Mouse (Mus musculus) lung, embryonic 14.5 days (tissue): ENCODE data around the gene Rhob. TPM values are rescaled to one million over a fixed set of nuclear protein-coding genes. Genes with fewer than 3 reads are reported as not detected.

Experiments used
- ATAC-seq: fragments of 200-750 bp; cut with Nextera tagmentation; 2 replicates; pipeline ENCODE4 v1.8.0; 2017; ENCODE audit warnings: mild to moderate bottlenecking, moderate TSS enrichment, moderate library complexity; ENCODE audit not compliant: insufficient read depth
- DNase-seq: peaks from one replicate; pipeline ENCODE4 v3.0.0-alpha.2; 2015
- H3K27ac ChIP-seq: fragments of 300-500 bp; sonication (generic); 2 replicates; pipeline ENCODE4 v1.5.1; 2014; ENCODE audit warnings: low read depth, mild to moderate bottlenecking, moderate library complexity
- H3K27me3 ChIP-seq: fragments of 300-500 bp; sonication (generic); 2 replicates; pipeline ENCODE4 v1.6.1; 2014; ENCODE audit warnings: low read length, control low read depth; ENCODE audit not compliant: insufficient read depth
- H3K36me3 ChIP-seq: fragments of 300-500 bp; sonication (generic); 2 replicates; pipeline ENCODE4 v1.6.1; 2014; ENCODE audit warnings: control low read depth; ENCODE audit not compliant: insufficient read depth
- H3K4me1 ChIP-seq: fragments of 300-500 bp; sonication (generic); 2 replicates; pipeline ENCODE4 v1.6.1; 2014; ENCODE audit warnings: antibody characterized with exemption, control low read depth; ENCODE audit not compliant: insufficient read depth
- H3K4me2 ChIP-seq: fragments of 300-500 bp; sonication (generic); 2 replicates; pipeline ENCODE4 v1.6.1; 2014; ENCODE audit warnings: mild to moderate bottlenecking
- H3K4me3 ChIP-seq: fragments of 300-500 bp; sonication (generic); 2 replicates; pipeline ENCODE4 v1.5.1; 2014; ENCODE audit warnings: low read depth, low read length
- H3K9ac ChIP-seq: fragments of 300-500 bp; sonication (generic); 2 replicates; pipeline ENCODE4 v1.6.1; 2014
- H3K9me3 ChIP-seq: fragments of 300-500 bp; sonication (generic); 2 replicates; pipeline ENCODE4 v1.6.1; 2016; ENCODE audit warnings: low read depth, low read length, control low read depth
- CTCF ChIP-seq: IDR thresholded peaks from 2 replicates; pipeline ENCODE4 v1.5.1; 2016; ENCODE audit warnings: antibody characterized with exemption, low read depth
- WGBS: fragments of 180-500 bp; shearing (Covaris S2); extraction: QIAGEN DNeasy Blood & Tissue Kit; methylation state at CpG from one replicate; pipeline ENCODE4 v1.1.7; 2014; 5-methylcytosine and 5-hydroxymethylcytosine counted together
- polyA plus RNA-seq: library from polyadenylated mRNA; unstranded; fragments of >200 nt; fragmentation: Nextera tagmentation; extraction: Ambion mirVana; gene quantifications from 2 replicates; pipeline ENCODE4 v1.2.1, GENCODE M21; 2014

Gene Rhob
- polyA plus RNA-seq, 1 experiment from 2014 or later, result 66.5 TPM

DNA sequence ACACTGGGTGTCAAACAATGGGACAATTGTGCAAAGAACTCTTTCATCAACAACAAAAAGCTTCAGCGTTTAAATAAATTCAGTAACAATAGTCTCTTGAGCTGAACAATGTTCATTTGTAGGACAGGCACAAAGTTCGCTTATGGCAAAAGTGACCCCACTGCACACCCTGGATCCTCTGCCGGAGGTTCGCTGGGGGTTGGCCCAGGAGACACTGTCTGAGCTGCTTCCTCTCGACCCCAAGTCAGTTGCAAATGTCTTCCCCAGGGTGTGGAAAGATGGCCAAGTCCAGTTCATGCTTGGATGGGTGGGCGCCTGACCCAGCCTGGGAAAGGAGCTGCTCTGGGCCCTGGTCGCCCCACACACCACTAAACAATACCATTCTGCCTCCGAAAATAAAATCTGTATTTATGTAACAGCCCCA, 1.6 kb downstream of the Rhob start:
- Histone ChIP-seq H3K27me3 (no peaks in the 10 kb centered on the region), H3K9ac (peak overlapping the region; percentile 98), H3K9me3 (no peaks in the 10 kb centered on the region), H3K4me3 (peak overlapping the region; percentile 89), H3K4me1 (peaks cover 22% of the 10 kb centered on the region), H3K4me2 (peak overlapping the region; percentile 88), H3K27ac (peak overlapping the region; percentile 100), H3K36me3 (no peaks in the 10 kb centered on the region)
- TF ChIP-seq CTCF, result no peak
- ATAC-seq, result no peak
- peak; percentile 52 for DNase-seq
- 9% methylated on average over 8 of the region's 8 CpGs for WGBS

- Histone ChIP-seq H3K27me3 (no peaks in the 10 kb centered on the region), H3K36me3 (no peaks in the 10 kb centered on the region), H3K4me1 (peaks cover 22% of the 10 kb centered on the region), H3K9me3 (no peaks in the 10 kb centered on the region), H3K4me3 (peak overlapping the region; percentile 89), H3K27ac (peak overlapping the region; percentile 32; the same call in 1 of the 2 replicates), H3K9ac (peak overlapping the region; percentile 11; the same call in 1 of the 2 replicates), H3K4me2 (peak overlapping the region; percentile 88)
- 6% methylated on average over 2 of the region's 2 CpGs for WGBS
- ATAC-seq (no peak), DNase-seq (no peak)
- no peak for TF ChIP-seq CTCF
Observed at GRCm38 (mm10) chr12:8497314-8497706, 2.5 kb downstream of the Rhob start.

DNA sequence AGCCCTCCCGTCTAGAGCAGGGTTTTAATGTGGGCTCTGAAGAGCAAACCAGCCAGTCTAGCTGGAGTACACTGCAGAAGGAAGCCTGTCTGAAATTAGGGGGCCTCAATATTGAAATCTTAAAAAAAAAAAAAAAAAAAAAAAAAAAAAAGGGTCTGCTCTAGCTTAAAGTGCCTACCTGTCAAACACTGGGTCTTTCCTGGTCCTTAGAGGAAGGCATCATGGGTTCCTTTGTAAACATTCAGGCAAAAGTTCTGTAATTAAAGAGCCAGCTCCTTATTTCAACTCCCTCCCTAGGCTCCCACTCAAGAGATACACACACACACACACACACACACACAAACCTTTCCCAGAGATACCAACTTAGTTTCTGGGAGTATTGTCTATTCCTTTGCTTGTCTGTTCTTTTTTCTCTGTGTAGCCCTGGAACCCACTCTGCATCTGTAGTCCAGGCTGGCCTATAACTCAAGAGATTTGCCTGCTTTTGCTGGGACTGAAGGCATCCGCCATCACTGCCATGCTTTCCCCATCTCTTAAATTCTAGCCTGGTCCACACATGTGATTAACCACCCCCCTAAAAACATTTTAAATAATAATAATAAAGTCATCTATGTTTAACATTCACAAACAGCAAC, 3.0 kb downstream of the Rhob start:
- Histone ChIP-seq H3K9ac (no peak overlapping the region), H3K4me3 (peak overlapping the region; percentile 89; the same call in 1 of the 2 replicates), H3K4me1 (peaks cover 26% of the 10 kb centered on the region), H3K4me2 (peak overlapping the region; percentile 88), H3K27me3 (no peaks in the 10 kb centered on the region), H3K27ac (peak overlapping the region; percentile 91; the same call in 1 of the 2 replicates), H3K9me3 (no peaks in the 10 kb centered on the region), H3K36me3 (no peaks in the 10 kb centered on the region)
- TF ChIP-seq CTCF, result no peak
- DNase-seq (no peak), ATAC-seq (no peak)
- 46% methylated on average over 2 of the region's 2 CpGs for WGBS

- Histone ChIP-seq H3K4me3 (0 out of 2 replicates have a peak overlapping the region, but pooled peaks have one; percentile 89), H3K4me1 (peaks cover 28% of the 10 kb centered on the region), H3K27ac (peak overlapping the region; percentile 91), H3K9ac (no peak overlapping the region; the same call in 1 of the 2 replicates), H3K27me3 (no peaks in the 10 kb centered on the region), H3K36me3 (no peaks in the 10 kb centered on the region), H3K9me3 (no peaks in the 10 kb centered on the region), H3K4me2 (peak overlapping the region; percentile 88)
- 10% methylated on average over 15 of the region's 15 CpGs for WGBS
- DNase-seq (peak; percentile 75), ATAC-seq (no peak)
- TF ChIP-seq CTCF, result no peak
Observed at GRCm38 (mm10) chr12:8495881-8496678, 3.7 kb downstream of the Rhob start.

- DNase-seq (no peak), ATAC-seq (no peak)
- no peak overlapping the region for H3K4me3 ChIP-seq
- no peaks in the 10 kb centered on the region for H3K36me3 ChIP-seq
- H3K9ac ChIP-seq, result no peak overlapping the region
- WGBS, result 52% methylated on average over 3 of the region's 3 CpGs
- no peak overlapping the region for H3K27ac ChIP-seq
- H3K4me2 ChIP-seq, result no peak overlapping the region
- TF ChIP-seq CTCF, result no peak
- H3K27me3 ChIP-seq, result no peaks in the 10 kb centered on the region
- H3K4me1 ChIP-seq, result peaks cover 23% of the 10 kb centered on the region
- H3K9me3 ChIP-seq, result no peaks in the 10 kb centered on the region
Observed at GRCm38 (mm10) chr12:8494675-8495074, 5.1 kb downstream of the Rhob start.

DNA sequence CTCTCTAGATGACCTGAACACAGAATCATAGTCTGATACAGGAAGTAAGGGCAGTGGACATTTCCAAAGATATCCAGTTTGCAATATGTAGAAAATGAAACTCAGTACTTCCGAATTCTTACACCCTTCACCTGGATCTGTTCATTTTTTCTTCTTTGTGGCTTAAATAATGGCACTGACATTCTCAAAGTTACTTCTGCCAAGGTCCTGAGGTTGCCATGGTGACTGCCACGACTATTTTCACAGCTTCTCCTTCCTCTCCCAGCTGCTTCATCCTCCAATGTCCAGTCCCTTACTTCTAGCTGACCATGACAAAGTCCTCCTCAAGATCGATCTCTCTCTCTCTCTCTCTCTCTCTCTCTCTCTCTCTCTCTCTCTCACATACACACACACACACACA, 6.4 kb downstream of the Rhob start:
- H3K9me3 ChIP-seq, result no peaks in the 10 kb centered on the region
- H3K4me2 ChIP-seq, result no peak overlapping the region
- no peaks in the 10 kb centered on the region for H3K36me3 ChIP-seq
- H3K4me3 ChIP-seq, result no peak overlapping the region
- ATAC-seq, result no peak
- peaks cover 30% of the 10 kb centered on the region for H3K4me1 ChIP-seq
- no peak for DNase-seq
- no peak overlapping the region for H3K27ac ChIP-seq
- H3K27me3 ChIP-seq, result no peaks in the 10 kb centered on the region
- WGBS, result 51% methylated on average over 3 of the region's 3 CpGs
- no peak overlapping the region for H3K9ac ChIP-seq
- no peak for TF ChIP-seq CTCF

DNA sequence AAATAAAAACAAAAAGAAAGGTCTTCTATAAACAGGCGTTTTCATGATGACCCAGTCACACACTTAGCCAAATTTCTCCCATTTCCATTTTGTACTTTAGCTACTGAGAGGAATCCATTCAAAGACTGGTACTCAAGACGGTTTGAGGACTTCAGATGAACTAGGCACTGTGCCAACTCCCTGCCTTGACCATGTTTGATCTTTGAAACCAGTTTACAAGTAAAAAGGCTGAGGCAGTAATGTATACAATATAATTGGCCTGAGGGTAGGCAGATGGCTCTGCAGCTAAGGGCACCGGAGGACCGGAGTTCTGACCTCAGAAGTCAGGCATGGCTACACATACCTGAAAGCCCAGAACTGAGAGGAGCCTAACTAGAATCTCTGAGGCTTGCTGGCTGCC, 10.7 kb downstream of the Rhob start:
- Histone ChIP-seq H3K36me3 (no peaks in the 10 kb centered on the region), H3K4me2 (no peak overlapping the region), H3K9me3 (no peaks in the 10 kb centered on the region), H3K27ac (0 out of 2 replicates have a peak overlapping the region, but pooled peaks have one; percentile 18), H3K4me3 (no peak overlapping the region), H3K27me3 (no peaks in the 10 kb centered on the region), H3K9ac (no peak overlapping the region), H3K4me1 (peaks cover 20% of the 10 kb centered on the region)
- WGBS, result 19% methylated on average over 4 of the region's 4 CpGs
- TF ChIP-seq CTCF, result no peak
- DNase-seq (peak; percentile 85), ATAC-seq (peak; percentile 71)
